Mouse (Mus musculus) olfactory bulb, adult 2 months (tissue): ENCODE results near the gene Timm10.

Experiments used
- CTCF ChIP-seq: fragments of 200-500 bp; IDR thresholded peaks from 2 replicates; pipeline ENCODE4 v1.5.1; 2012; ENCODE audit warnings: low read depth, mild to moderate bottlenecking, low read length, moderate library complexity; ENCODE audit not compliant: insufficient read depth
- POLR2A ChIP-seq: fragments of 200-500 bp; IDR thresholded peaks from 2 replicates; pipeline ENCODE4 v1.6.1; 2012; ENCODE audit warnings: mild to moderate bottlenecking, low read depth, low read length, moderate library complexity; ENCODE audit not compliant: insufficient read depth

- no peak for TF ChIP-seq POLR2A
- TF ChIP-seq CTCF, result no peak
These were observed 14.1 kb upstream of the Timm10 start for GRCm38 (mm10) chr2:84812676-84813075.
